Mouse (Mus musculus): ENCODE data around the gene Hoxa2. TPM values are rescaled to one million over a fixed set of nuclear protein-coding genes. Genes with fewer than 3 reads are reported as not detected.

Hoxa2 gene
- 7.0 and 8.8 TPM in 2 replicates for polyA plus RNA-seq (2014; fragmentation: Nextera tagmentation; extraction: Ambion mirVana)

DNA sequence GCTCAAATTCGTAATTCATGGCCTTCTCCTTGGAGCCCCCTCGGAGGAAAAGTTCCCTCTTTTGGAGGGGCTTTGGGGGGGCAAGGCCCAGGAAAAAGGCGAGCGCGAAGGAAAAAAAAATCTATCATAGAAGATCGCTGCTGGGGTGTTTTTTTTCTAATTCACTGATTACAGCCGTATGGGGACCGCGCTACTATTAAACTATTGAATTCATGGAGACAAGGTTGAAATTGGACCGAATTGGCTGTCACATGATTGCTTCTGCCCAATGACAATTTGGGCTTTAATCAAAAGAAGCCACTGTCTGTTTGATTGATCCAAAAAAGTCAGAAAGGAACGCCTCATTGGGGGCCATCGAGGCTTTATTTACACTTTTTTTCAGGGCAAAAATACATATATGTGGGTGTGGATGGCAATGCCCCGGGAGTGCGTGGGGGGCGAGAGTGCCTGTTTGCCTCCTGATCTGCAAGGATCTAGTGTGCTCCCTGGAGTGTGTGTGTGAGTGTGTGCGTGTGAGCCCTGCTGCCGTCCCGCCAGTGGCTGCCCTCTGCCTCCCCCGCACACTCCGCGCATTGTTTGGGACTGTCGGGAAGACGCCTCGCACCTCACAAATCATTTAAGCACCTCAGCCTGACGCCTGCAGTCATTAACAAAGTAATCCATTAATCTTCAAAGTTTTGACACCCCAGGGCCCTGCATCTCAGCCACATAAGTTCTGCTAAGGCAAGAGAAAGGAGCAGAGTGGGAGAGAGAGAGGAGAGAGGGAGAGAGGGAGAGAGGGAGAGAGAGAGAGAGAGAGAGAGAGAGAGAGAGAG is at the start of gene Hoxa2:
Hoxa2 (minus strand) TSS at position 206 of the 815 bp plus-strand sequence.
- Histone ChIP-seq H3K36me3 (ENCODE audit: control insufficient read depth, insufficient read depth, low read length) (peaks cover 4% of the 10 kb centered on the region; the same call in 1 of the 2 replicates), H3K4me1 (ENCODE audit: control insufficient read depth, insufficient read depth, low read length) (peaks cover 78% of the 10 kb centered on the region), H3K9ac (replicated peaks; ENCODE audit: low read depth, low read length) (peak within 1 kb of the TSS; percentile 82), H3K4me3 (ENCODE audit: low read depth, low read length) (peak within 1 kb of the TSS; percentile 43), H3K27me3 (ENCODE audit: control insufficient read depth, insufficient read depth, low read length) (no peaks in the 10 kb centered on the region), H3K4me2 (ENCODE audit: low read depth, low read length) (peak within 1 kb of the TSS; percentile 81), H3K9me3 (ENCODE audit: control insufficient read depth, low read length) (no peaks in the 10 kb centered on the region), H3K27ac (ENCODE audit: low read depth, low read length) (peak within 1 kb of the TSS; percentile 99)
- WGBS: 1% methylated on average over 25 of the region's 25 CpGs
- peak; percentile 48 for ATAC-seq (ENCODE audit: low read depth)

DNA sequence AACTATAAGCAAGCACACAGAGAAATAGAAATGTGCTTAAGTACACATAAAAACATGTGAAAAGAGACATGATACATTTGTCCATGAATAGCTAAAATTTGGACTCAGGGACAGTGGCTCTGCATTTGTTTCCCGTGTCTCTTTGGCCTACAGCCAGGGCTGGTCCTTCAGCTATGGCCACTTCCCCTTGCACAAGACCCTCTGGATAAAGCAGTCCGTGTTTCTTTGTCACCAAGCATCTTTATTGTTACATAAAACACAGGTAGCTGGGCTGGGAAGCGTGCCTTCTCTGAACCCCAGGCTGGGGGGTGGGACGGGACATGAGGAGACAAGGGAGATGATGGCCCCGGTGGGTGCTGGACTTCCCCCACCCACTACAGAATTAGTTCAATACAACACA is 49.6 kb upstream of the Hoxa2 start:
- Histone ChIP-seq H3K36me3 (ENCODE audit: control insufficient read depth, insufficient read depth, low read length) (no peaks in the 10 kb centered on the region), H3K4me3 (ENCODE audit: low read depth, low read length) (peak overlapping the region; percentile 88), H3K9me3 (ENCODE audit: control insufficient read depth, low read length) (no peaks in the 10 kb centered on the region), H3K27ac (ENCODE audit: low read depth, low read length) (peak overlapping the region; percentile 99), H3K4me1 (ENCODE audit: control insufficient read depth, insufficient read depth, low read length) (peaks cover 35% of the 10 kb centered on the region), H3K4me2 (ENCODE audit: low read depth, low read length) (peak overlapping the region; percentile 99), H3K27me3 (ENCODE audit: control insufficient read depth, insufficient read depth, low read length) (no peaks in the 10 kb centered on the region), H3K9ac (replicated peaks; ENCODE audit: low read depth, low read length) (peak overlapping the region; percentile 98)
- 11% methylated on average over 5 of the region's 5 CpGs for WGBS
- no peak for ATAC-seq (ENCODE audit: low read depth)

- no peaks in the 10 kb centered on the region for H3K9me3 ChIP-seq (ENCODE audit: control insufficient read depth, low read length)
- peaks cover 30% of the 10 kb centered on the region for H3K4me1 ChIP-seq (ENCODE audit: control insufficient read depth, insufficient read depth, low read length)
- H3K27ac ChIP-seq (ENCODE audit: low read depth, low read length): peak within 1 kb of the TSS; percentile 99
- H3K9ac ChIP-seq (replicated peaks; ENCODE audit: low read depth, low read length): peak within 1 kb of the TSS; percentile 98
- H3K27me3 ChIP-seq (ENCODE audit: control insufficient read depth, insufficient read depth, low read length): no peaks in the 10 kb centered on the region
- peak within 1 kb of the TSS; percentile 88 for H3K4me3 ChIP-seq (ENCODE audit: low read depth, low read length)
- WGBS: 2% methylated on average over 38 of the region's 38 CpGs
- peak within 1 kb of the TSS; percentile 99 for H3K4me2 ChIP-seq (ENCODE audit: low read depth, low read length)
- no peaks in the 10 kb centered on the region for H3K36me3 ChIP-seq (ENCODE audit: control insufficient read depth, insufficient read depth, low read length)
- ATAC-seq (ENCODE audit: low read depth): peak; percentile 76
Measured at GRCm38 (mm10) chr6:52213119-52213986, 48.7 kb upstream of the Hoxa2 start, which contains the start of the genes Hoxa3 and Gm28308. TSS of gene Hoxa3 (minus strand) at chr6:52213336. TSS of gene Gm28308 (minus strand) at chr6:52213339.

GRCm38 (mm10) chr6:52212556-52213118 is 48.0 kb upstream of the Hoxa2 start:
- H3K9me3 ChIP-seq (ENCODE audit: control insufficient read depth, low read length): no peaks in the 10 kb centered on the region
- peak overlapping the region; percentile 99 for H3K4me2 ChIP-seq (ENCODE audit: low read depth, low read length)
- WGBS: 1% methylated on average over 22 of the region's 22 CpGs
- ATAC-seq (ENCODE audit: low read depth): peak; percentile 20; the same call in 1 of the 2 replicates
- H3K4me3 ChIP-seq (ENCODE audit: low read depth, low read length): peak overlapping the region; percentile 88
- peak overlapping the region; percentile 98 for H3K9ac ChIP-seq (replicated peaks; ENCODE audit: low read depth, low read length)
- no peaks in the 10 kb centered on the region for H3K36me3 ChIP-seq (ENCODE audit: control insufficient read depth, insufficient read depth, low read length)
- peaks cover 27% of the 10 kb centered on the region for H3K4me1 ChIP-seq (ENCODE audit: control insufficient read depth, insufficient read depth, low read length)
- peak overlapping the region; percentile 99 for H3K27ac ChIP-seq (ENCODE audit: low read depth, low read length)
- H3K27me3 ChIP-seq (ENCODE audit: control insufficient read depth, insufficient read depth, low read length): no peaks in the 10 kb centered on the region

- WGBS: 2% methylated on average over 13 of the region's 13 CpGs
- no peaks in the 10 kb centered on the region for H3K9me3 ChIP-seq (ENCODE audit: control insufficient read depth, low read length)
- peak overlapping the region; percentile 98 for H3K9ac ChIP-seq (replicated peaks; ENCODE audit: low read depth, low read length)
- peaks cover 34% of the 10 kb centered on the region for H3K4me1 ChIP-seq (ENCODE audit: control insufficient read depth, insufficient read depth, low read length)
- no peaks in the 10 kb centered on the region; the same call in 1 of the 2 replicates for H3K36me3 ChIP-seq (ENCODE audit: control insufficient read depth, insufficient read depth, low read length)
- ATAC-seq (ENCODE audit: low read depth): no peak
- peak overlapping the region; percentile 99 for H3K27ac ChIP-seq (ENCODE audit: low read depth, low read length)
- H3K4me2 ChIP-seq (ENCODE audit: low read depth, low read length): peak overlapping the region; percentile 99
- peak overlapping the region; percentile 88 for H3K4me3 ChIP-seq (ENCODE audit: low read depth, low read length)
- no peaks in the 10 kb centered on the region for H3K27me3 ChIP-seq (ENCODE audit: control insufficient read depth, insufficient read depth, low read length)
Measured at GRCm38 (mm10) chr6:52211961-52212360, 47.3 kb upstream of the Hoxa2 start.

- peak overlapping the region; percentile 88 for H3K4me3 ChIP-seq (ENCODE audit: low read depth, low read length)
- under 1% methylated on average over 37 of the region's 37 CpGs for WGBS
- no peaks in the 10 kb centered on the region for H3K9me3 ChIP-seq (ENCODE audit: control insufficient read depth, low read length)
- peak; percentile 33 for ATAC-seq (ENCODE audit: low read depth)
- H3K27ac ChIP-seq (ENCODE audit: low read depth, low read length): peak overlapping the region; percentile 99
- no peaks in the 10 kb centered on the region for H3K27me3 ChIP-seq (ENCODE audit: control insufficient read depth, insufficient read depth, low read length)
- H3K9ac ChIP-seq (replicated peaks; ENCODE audit: low read depth, low read length): peak overlapping the region; percentile 98
- H3K4me1 ChIP-seq (ENCODE audit: control insufficient read depth, insufficient read depth, low read length): peaks cover 40% of the 10 kb centered on the region
- H3K36me3 ChIP-seq (ENCODE audit: control insufficient read depth, insufficient read depth, low read length): peaks cover 4% of the 10 kb centered on the region; the same call in 1 of the 2 replicates
- peak overlapping the region; percentile 99 for H3K4me2 ChIP-seq (ENCODE audit: low read depth, low read length)
Measured at GRCm38 (mm10) chr6:52211170-52211935, 46.7 kb upstream of the Hoxa2 start.

- peaks cover 49% of the 10 kb centered on the region for H3K4me1 ChIP-seq (ENCODE audit: control insufficient read depth, insufficient read depth, low read length)
- 4% methylated on average over 12 of the region's 12 CpGs for WGBS
- peak overlapping the region; percentile 99 for H3K4me2 ChIP-seq (ENCODE audit: low read depth, low read length)
- H3K36me3 ChIP-seq (ENCODE audit: control insufficient read depth, insufficient read depth, low read length): peaks cover 19% of the 10 kb centered on the region; the same call in 1 of the 2 replicates
- H3K9ac ChIP-seq (replicated peaks; ENCODE audit: low read depth, low read length): peak overlapping the region; percentile 98
- ATAC-seq (ENCODE audit: low read depth): no peak
- H3K27ac ChIP-seq (ENCODE audit: low read depth, low read length): peak overlapping the region; percentile 92
- peak overlapping the region; percentile 88 for H3K4me3 ChIP-seq (ENCODE audit: low read depth, low read length)
- H3K27me3 ChIP-seq (ENCODE audit: control insufficient read depth, insufficient read depth, low read length): no peaks in the 10 kb centered on the region
- H3K9me3 ChIP-seq (ENCODE audit: control insufficient read depth, low read length): no peaks in the 10 kb centered on the region
Measured at GRCm38 (mm10) chr6:52209685-52210046, 45.0 kb upstream of the Hoxa2 start.

Measured in neural tube, embryonic 14.5 days (tissue).